Mouse (Mus musculus) c-Kit-positive CD71-positive TER-119-positive erythroid progenitor cells, embryonic 14.5 days (primary cell): ENCODE measurements at regions not wholly inside any gene's neighbourhood (a gene's known extent, or its start where the extent isn't known, plus 50 kb on each side); places are given as distances from the start of the nearest gene placed in this dataset.
A peak's percentile ranks its signal among the peaks of the same experiment; 100 is the strongest.

Experiments used
- DNase-seq: peaks from one replicate; pipeline ENCODE4 v3.0.0-alpha.2; 2013; ENCODE audit warnings: low spot score

GRCm38 (mm10) chr5:77483053-77483717, 75.3 kb upstream of the Igfbp7 start:
- DNase-seq: no peak

- DNase-seq: no peak
Observed at GRCm38 (mm10) chr5:77481811-77482210, 74.0 kb upstream of the Igfbp7 start.

- no peak for DNase-seq
Observed at GRCm38 (mm10) chr5:77477794-77478193, 70.0 kb upstream of the Igfbp7 start.

- DNase-seq: no peak
Observed at GRCm38 (mm10) chr5:77473896-77474486, 66.2 kb upstream of the Igfbp7 start.

- no peak for DNase-seq
Observed at GRCm38 (mm10) chr5:77469236-77469766, 61.5 kb upstream of the Igfbp7 start.

- peak; percentile 42 for DNase-seq
Observed at GRCm38 (mm10) chr5:77468467-77468866, 60.6 kb upstream of the Igfbp7 start.

- peak; percentile 35 for DNase-seq
Observed at GRCm38 (mm10) chr5:77464851-77465548, 57.2 kb upstream of the Igfbp7 start.

- DNase-seq: peak; percentile 78
Observed at GRCm38 (mm10) chr5:77459896-77460717, 52.3 kb upstream of the Igfbp7 start.
